Mouse (Mus musculus): ENCODE measurements at regions not wholly inside any gene's neighbourhood (a gene's known extent, or its start where the extent isn't known, plus 50 kb on each side); places are given as distances from the start of the nearest gene placed in this dataset.
A peak's percentile ranks its signal among the peaks of the same experiment; 100 is the strongest.

DNA sequence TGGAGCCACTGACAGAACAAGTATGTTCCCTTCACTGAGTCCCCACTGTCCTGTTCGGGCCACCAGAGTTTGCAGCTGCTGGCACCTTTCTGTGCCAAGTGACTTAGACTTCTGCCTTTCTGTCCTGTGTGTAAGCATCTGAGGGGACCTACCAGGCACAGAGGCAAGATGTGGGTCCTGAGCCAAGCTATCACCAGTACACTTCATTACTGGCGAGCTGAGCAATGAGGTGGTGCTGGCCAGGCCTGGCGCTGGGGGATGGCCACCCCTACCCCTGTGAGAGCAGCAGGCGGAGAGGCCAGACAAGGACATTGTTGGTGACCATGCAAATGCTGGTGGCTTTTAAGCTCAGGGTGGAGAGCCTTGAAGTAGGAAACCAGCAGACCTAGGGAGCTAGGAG is 87.6 kb upstream of the Mrps6 start:
- no peak for DNase-seq (ENCODE audit: low spot score in 2 of 2)

DNA sequence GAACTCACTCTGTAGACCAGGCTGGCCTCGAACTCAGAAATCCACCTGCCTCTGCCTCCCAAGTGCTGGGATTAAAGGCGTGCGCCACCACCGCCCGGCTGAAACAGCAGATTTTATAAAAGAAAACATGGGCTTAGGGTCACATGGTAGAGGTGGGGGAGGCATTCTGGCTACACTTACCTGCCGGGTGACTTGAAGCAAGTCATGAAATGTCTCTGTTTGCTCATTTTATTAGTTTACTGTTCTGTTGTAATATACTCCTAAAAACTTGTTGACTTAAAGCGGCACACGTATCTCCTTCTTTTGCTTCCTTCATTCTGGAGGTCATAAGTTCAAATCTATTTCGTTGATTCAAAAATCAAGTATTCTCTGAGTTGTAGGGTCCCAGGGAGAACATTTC is 84.9 kb upstream of the Mrps6 start:
- DNase-seq (ENCODE audit: low spot score in 2 of 2) = no peak

GRCm38 (mm10) chr16:91976194-91976805 is 81.8 kb upstream of the Mrps6 start:
- no peak for DNase-seq (ENCODE audit: low spot score in 2 of 2)

- no peak for DNase-seq (ENCODE audit: low spot score in 2 of 2)
These were observed 79.6 kb upstream of the Mrps6 start for GRCm38 (mm10) chr16:91978423-91978822.

GRCm38 (mm10) chr16:91978846-91979245 is 79.2 kb upstream of the Mrps6 start:
- DNase-seq (ENCODE audit: low spot score in 2 of 2) = no peak

DNA sequence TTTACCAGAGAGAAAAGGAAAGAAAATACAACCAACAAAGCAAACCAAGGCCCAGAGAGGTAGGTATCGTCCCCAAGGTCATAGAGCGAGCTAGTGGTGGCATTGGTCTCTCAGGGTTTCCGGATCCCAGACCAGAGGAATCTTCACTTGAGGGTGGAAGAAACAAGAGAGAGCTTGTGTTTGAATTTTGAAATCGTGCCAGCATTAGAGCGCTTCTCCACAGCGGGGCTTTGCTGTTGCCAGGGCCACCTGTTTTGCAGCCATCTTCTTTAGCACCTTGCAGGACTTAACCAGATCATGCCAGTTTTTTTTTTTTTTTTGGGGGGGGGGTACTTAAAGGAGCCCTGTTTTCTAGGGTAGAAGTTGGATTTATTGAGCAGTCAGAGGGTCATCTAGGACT is 77.6 kb upstream of the Mrps6 start:
- no peak for DNase-seq (ENCODE audit: low spot score in 2 of 2)

DNA sequence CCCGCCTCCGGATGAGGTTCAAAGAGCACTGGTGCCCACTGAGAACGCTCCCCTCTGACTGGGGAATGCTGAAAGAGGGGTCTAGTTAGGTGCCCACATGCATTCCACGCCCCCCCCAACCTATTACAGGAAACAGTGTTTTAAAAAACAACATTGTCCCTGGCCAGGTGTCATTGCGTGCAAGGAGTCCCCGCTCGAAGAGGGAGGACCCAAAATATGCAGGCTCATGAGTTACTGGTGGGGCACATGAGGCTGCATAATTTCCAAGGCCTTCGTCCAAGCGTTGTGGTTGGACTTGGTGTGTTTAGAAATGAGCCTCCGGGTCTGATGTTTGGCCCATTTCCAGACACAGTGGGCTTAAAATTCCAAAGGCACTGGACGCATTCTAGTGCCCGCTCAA is 72.9 kb upstream of the Mrps6 start:
- no peak for DNase-seq (ENCODE audit: low spot score in 2 of 2)

DNA sequence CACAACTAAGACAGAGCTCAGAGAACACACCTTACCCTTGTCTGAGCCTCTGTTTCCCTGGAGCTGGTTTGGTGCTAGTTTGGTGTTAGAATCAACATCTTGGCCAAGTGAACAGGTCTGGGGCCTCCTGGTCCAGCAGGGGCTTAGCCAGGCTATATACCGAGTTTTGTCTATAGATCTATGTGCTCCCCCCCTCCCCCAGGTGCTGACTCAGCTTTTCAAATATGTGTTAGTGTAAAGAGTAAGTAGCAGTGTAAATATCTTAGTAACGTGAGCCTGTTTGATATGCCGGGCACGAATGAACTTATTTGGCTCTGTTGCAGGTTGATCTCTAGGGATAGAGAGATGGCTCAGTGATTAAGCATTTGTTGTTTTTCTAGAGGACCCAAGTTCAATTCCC is 68.7 kb upstream of the Mrps6 start:
- no peak for DNase-seq (ENCODE audit: low spot score in 2 of 2)

- DNase-seq (ENCODE audit: low spot score in 2 of 2) = peak in 1 of 2 experiments; percentile 28
These were observed 62.4 kb upstream of the Mrps6 start for GRCm38 (mm10) chr16:91995459-91996190.

DNA sequence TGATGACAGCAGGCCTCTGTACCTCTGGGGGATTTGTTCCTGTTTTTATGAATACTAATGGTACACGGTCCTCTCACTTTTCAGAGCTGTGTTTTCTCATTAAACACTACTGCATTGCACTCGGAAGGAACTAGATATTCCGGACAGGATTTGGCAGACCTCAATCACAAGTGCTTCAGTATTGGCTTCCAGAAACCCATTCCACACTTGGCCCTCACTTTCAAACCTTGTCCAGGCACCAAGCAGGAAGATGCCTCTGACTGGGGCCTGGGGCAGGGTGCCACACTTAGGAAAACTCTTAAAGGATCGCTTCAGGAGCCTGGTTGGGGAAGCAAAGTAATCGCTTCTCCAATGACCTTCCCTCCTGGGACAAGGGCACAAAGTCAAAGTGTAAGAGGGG is 50.7 kb upstream of the Mrps6 start:
- no peak for DNase-seq (ENCODE audit: low spot score in 2 of 2)

All from left cerebral cortex, adult 9 months (tissue).